Mouse (Mus musculus) spleen, adult 2 months (tissue): ENCODE measurements around the gene Wnk2. TPM values are rescaled to one million over a fixed set of nuclear protein-coding genes. Genes with fewer than 3 reads are reported as not detected.

Source experiments
- DNase-seq, 2 experiments: peaks; one replicate each; pipeline versions ENCODE4 v3.0.0 to v3.0.0-alpha.2; 2012 to 2021; ENCODE audit warnings: low spot score in 2 of 2, low read depth in 1 of 2
- H3K27ac ChIP-seq: fragments of 200-500 bp; 2 replicates; pipeline ENCODE4 v1.5.1; 2012; ENCODE audit warnings: low read length, inconsistent platforms; ENCODE audit not compliant: insufficient read depth
- H3K27me3 ChIP-seq: fragments of 200-500 bp; 2 replicates; pipeline ENCODE4 v1.6.1; 2012; ENCODE audit warnings: mild to moderate bottlenecking, moderate library complexity, low read length, inconsistent platforms; ENCODE audit not compliant: control insufficient read depth, insufficient read depth
- H3K36me3 ChIP-seq: fragments of 200-500 bp; 2 replicates; pipeline ENCODE4 v1.6.1; 2012; ENCODE audit warnings: mild to moderate bottlenecking, low read length, inconsistent platforms; ENCODE audit not compliant: control insufficient read depth, insufficient read depth
- H3K4me1 ChIP-seq: fragments of 200-500 bp; 2 replicates; pipeline ENCODE4 v1.6.1; 2011; ENCODE audit warnings: inconsistent platforms; ENCODE audit not compliant: control insufficient read depth, insufficient read depth, insufficient read length
- H3K4me3 ChIP-seq: fragments of 200-500 bp; 2 replicates; pipeline ENCODE4 v1.5.1; 2011; ENCODE audit warnings: mild to moderate bottlenecking, inconsistent platforms; ENCODE audit not compliant: insufficient read depth, insufficient read length; ENCODE audit errors: extremely low read depth
- CTCF ChIP-seq: fragments of 200-500 bp; IDR thresholded peaks from 2 replicates; pipeline ENCODE4 v1.5.1; 2011; ENCODE audit warnings: mild to moderate bottlenecking, inconsistent platforms; ENCODE audit not compliant: insufficient read depth, insufficient read length, insufficient replicate concordance; ENCODE audit errors: extremely low read depth
- POLR2A ChIP-seq: fragments of 200-500 bp; IDR thresholded peaks from 2 replicates; pipeline ENCODE4 v1.6.1; 2011; ENCODE audit warnings: low read depth, low read length, inconsistent platforms
- WGBS: fragments of 180-500 bp; shearing (Covaris S2); methylation state at CpG from one replicate; pipeline ENCODE4 v1.1.7; 2018; 5-methylcytosine and 5-hydroxymethylcytosine counted together
- polyA plus RNA-seq: library from polyadenylated mRNA; depleted of rRNA; stranded (reverse); fragments of >200 nt; gene quantifications from 2 replicates; pipeline ENCODE4 v1.2.3, GENCODE M21; 2012

Gene Wnk2
- polyA plus RNA-seq, 1 experiment: 0.62 TPM

- peaks cover 16% of the 10 kb centered on the region; the same call in 1 of the 2 replicates for H3K4me1 ChIP-seq
Measured at GRCm38 (mm10) chr13:49191673-49192035, 43.8 kb upstream of the Wnk2 start.

GRCm38 (mm10) chr13:49190876-49191672 is 43.3 kb upstream of the Wnk2 start:
- no peak overlapping the region for H3K4me3 ChIP-seq
- 0 out of 2 replicates have a peak overlapping the region, but pooled peaks have one; percentile 2 for H3K27ac ChIP-seq
- TF ChIP-seq POLR2A (no peak), CTCF (no peak)
- H3K4me1 ChIP-seq: peaks cover 13% of the 10 kb centered on the region; the same call in 1 of the 2 replicates
- peaks cover 1% of the 10 kb centered on the region for H3K36me3 ChIP-seq
- WGBS: 75% methylated on average over 7 of the region's 7 CpGs
- no peaks in the 10 kb centered on the region for H3K27me3 ChIP-seq
- no peak for DNase-seq

More at GRCm38 (mm10) chr13:49191673-49192035, 43.8 kb upstream of the Wnk2 start:
- Histone ChIP-seq H3K27ac (0 out of 2 replicates have a peak overlapping the region, but pooled peaks have one; percentile 2), H3K4me3 (no peak overlapping the region), H3K36me3 (peaks cover 1% of the 10 kb centered on the region), H3K27me3 (no peaks in the 10 kb centered on the region)
- DNase-seq: no peak
- 70% methylated on average over 5 of the region's 5 CpGs for WGBS
- TF ChIP-seq POLR2A (no peak), CTCF (no peak)

- no peak for DNase-seq
- H3K4me3 ChIP-seq: no peak overlapping the region
- peak overlapping the region; percentile 2; the same call in 1 of the 2 replicates for H3K27ac ChIP-seq
- H3K4me1 ChIP-seq: peaks cover 13% of the 10 kb centered on the region; the same call in 1 of the 2 replicates
- TF ChIP-seq POLR2A (no peak), CTCF (no peak)
- 59% methylated on average over 12 of the region's 12 CpGs for WGBS
- no peaks in the 10 kb centered on the region for H3K36me3 ChIP-seq
- H3K27me3 ChIP-seq: no peaks in the 10 kb centered on the region
Measured at GRCm38 (mm10) chr13:49189970-49190870, 42.4 kb upstream of the Wnk2 start.

GRCm38 (mm10) chr13:49188966-49189360 is 41.1 kb upstream of the Wnk2 start:
- peaks cover 13% of the 10 kb centered on the region; the same call in 1 of the 2 replicates for H3K4me1 ChIP-seq
- H3K4me3 ChIP-seq: no peak overlapping the region
- no peak for DNase-seq
- H3K27ac ChIP-seq: no peak overlapping the region
- no peak for TF ChIP-seq CTCF
- TF ChIP-seq POLR2A: no peak
- WGBS: 56% methylated on average over 2 of the region's 2 CpGs
- H3K36me3 ChIP-seq: no peaks in the 10 kb centered on the region
- H3K27me3 ChIP-seq: no peaks in the 10 kb centered on the region

GRCm38 (mm10) chr13:49188219-49188965 is 40.6 kb upstream of the Wnk2 start:
- Histone ChIP-seq H3K4me3 (peak overlapping the region; percentile 72), H3K4me1 (peaks cover 13% of the 10 kb centered on the region; the same call in 1 of the 2 replicates), H3K27me3 (no peaks in the 10 kb centered on the region), H3K27ac (peak overlapping the region; percentile 9), H3K36me3 (no peaks in the 10 kb centered on the region)
- 17% methylated on average over 15 of the region's 15 CpGs for WGBS
- no peak for DNase-seq
- TF ChIP-seq CTCF (no peak), POLR2A (no peak)

GRCm38 (mm10) chr13:49187288-49188218 is 39.7 kb upstream of the Wnk2 start, which contains the start of gene Ninj1:
Gene Ninj1 (plus strand): TSS chr13:49187485.
- DNase-seq: peak; percentile 65 to 79
- Histone ChIP-seq H3K4me3 (peak within 1 kb of the TSS; percentile 72), H3K27ac (peak within 1 kb of the TSS; percentile 70), H3K4me1 (peaks cover 13% of the 10 kb centered on the region; the same call in 1 of the 2 replicates), H3K36me3 (no peaks in the 10 kb centered on the region), H3K27me3 (no peaks in the 10 kb centered on the region)
- peak; percentile 53 for TF ChIP-seq POLR2A
- TF ChIP-seq CTCF: no peak
- 1% methylated on average over 79 of the region's 87 CpGs for WGBS
